Mouse (Mus musculus): ENCODE measurements at regions not wholly inside any gene's neighbourhood (a gene's known extent, or its start where the extent isn't known, plus 50 kb on each side); places are given as distances from the start of the nearest gene placed in this dataset.

- TF ChIP-seq SIN3A (IDR thresholded peaks at IDR 0.05; ENCODE audit: low read length), result no peak
- TF ChIP-seq ZNF384 (IDR thresholded peaks at IDR 0.05; ENCODE audit: low read depth, low read length), result 0 out of 2 replicates have a peak, but pooled peaks have one; percentile 6
- TF ChIP-seq MAX (IDR thresholded peaks at IDR 0.05; ENCODE audit: low read length), result no peak
- no peak for TF ChIP-seq CTCF (conservative IDR thresholded peaks at IDR 0.05 in 1 of 2, IDR thresholded peaks at IDR 0.05 in 1 of 2; ENCODE audit: low read depth in 2 of 2, low read length in 2 of 2)
- TF ChIP-seq GABPA (IDR thresholded peaks at IDR 0.05; ENCODE audit: insufficient replicate concordance, low read depth, low read length), result no peak
- no peak for TF ChIP-seq POLR2A (IDR thresholded peaks at IDR 0.05; ENCODE audit: low read depth, low read length)
- no peak for TF ChIP-seq NELFE (IDR thresholded peaks at IDR 0.05; ENCODE audit: low read depth, low read length)
- no peak for TF ChIP-seq MXI1 (IDR thresholded peaks at IDR 0.05; ENCODE audit: low read depth, low read length)
- no peak for TF ChIP-seq ZKSCAN1 (IDR thresholded peaks at IDR 0.05; ENCODE audit: borderline replicate concordance, low read depth, low read length)
- TF ChIP-seq MEF2A (IDR thresholded peaks at IDR 0.05; ENCODE audit: borderline replicate concordance, low read depth, low read length), result no peak
- no peak for TF ChIP-seq PAX5 (IDR thresholded peaks at IDR 0.05; ENCODE audit: low read length)
- TF ChIP-seq EP300 (IDR thresholded peaks at IDR 0.05; ENCODE audit: low read length), result no peak
- TF ChIP-seq CHD2 (IDR thresholded peaks at IDR 0.05; ENCODE audit: low read length), result no peak
- no peak for TF ChIP-seq ZMIZ1 (IDR thresholded peaks at IDR 0.05; ENCODE audit: low read depth, low read length)
Observed at GRCm38 (mm10) chr17:9896964-9897363, 227.4 kb upstream of the Pabpc6 start.
